Mouse (Mus musculus) retina, postnatal 7 days (tissue): ENCODE measurements around the gene Exosc6.
"Not testable (repeated sequence)": the region's sequence is repeated elsewhere in the genome, so short reads cannot be mapped to it uniquely, and the experiment has no call there.

Source experiments
- DNase-seq: peaks from one replicate; pipeline ENCODE4 v3.0.0-alpha.2; 2012; ENCODE audit warnings: low read depth, low spot score

The Exosc6 gene

GRCm38 (mm10) chr8:111061688-111062071 lies 5.5 kb downstream of the Exosc6 start:
- DNase-seq, result peak; percentile 17

- DNase-seq, result peak; percentile 78
Observed at GRCm38 (mm10) chr8:111062072-111062757, 6.1 kb downstream of the Exosc6 start.

- DNase-seq, result no peak
Observed at GRCm38 (mm10) chr8:111062893-111063292, 6.8 kb downstream of the Exosc6 start.

GRCm38 (mm10) chr8:111066308-111066707 lies 10.2 kb downstream of the Exosc6 start:
- DNase-seq, result no peak

- no peak for DNase-seq
Observed at GRCm38 (mm10) chr8:111067439-111067838, 11.3 kb downstream of the Exosc6 start.

GRCm38 (mm10) chr8:111068660-111069059 lies 12.5 kb downstream of the Exosc6 start:
- not testable (repeated sequence) for DNase-seq

- no peak for DNase-seq
Observed at GRCm38 (mm10) chr8:111075926-111076325, 19.8 kb downstream of the Exosc6 start.

GRCm38 (mm10) chr8:111079461-111079860 lies 23.3 kb downstream of the Exosc6 start:
- DNase-seq, result no peak

- DNase-seq, result no peak
Observed at GRCm38 (mm10) chr8:111079861-111080271, 23.7 kb downstream of the Exosc6 start.

- no peak for DNase-seq
Observed at GRCm38 (mm10) chr8:111081580-111082258, 25.6 kb downstream of the Exosc6 start.

- not testable (repeated sequence) for DNase-seq
Observed at GRCm38 (mm10) chr8:111083936-111084335, 27.8 kb downstream of the Exosc6 start.

- peak; percentile 51 for DNase-seq
Observed at GRCm38 (mm10) chr8:111090126-111090525, 34.0 kb downstream of the Exosc6 start.

- DNase-seq, result no peak
Observed at GRCm38 (mm10) chr8:111091706-111092105, 35.6 kb downstream of the Exosc6 start.

GRCm38 (mm10) chr8:111092326-111092725 lies 36.2 kb downstream of the Exosc6 start, which contains the start of gene Clec18a:
Gene Clec18a (minus strand): TSS chr8:111092426.
- not testable (repeated sequence) for DNase-seq

- peak; percentile 84 for DNase-seq
Observed at GRCm38 (mm10) chr8:111093865-111094718, 38.0 kb downstream of the Exosc6 start, which contains the start of gene Pdpr. Gene Pdpr (plus strand): TSS chr8:111094630.

GRCm38 (mm10) chr8:111094719-111095302 lies 38.7 kb downstream of the Exosc6 start:
- not testable (repeated sequence) for DNase-seq
